Mouse (Mus musculus) cerebral cortex, adult 2 months (tissue): ENCODE results near the gene Colgalt2.

Source experiments
- WGBS: fragments of 180-500 bp; shearing (Covaris S2); methylation state at CpG from one replicate; pipeline ENCODE4 v1.1.7; 2018; 5-methylcytosine and 5-hydroxymethylcytosine counted together

Colgalt2 gene

DNA sequence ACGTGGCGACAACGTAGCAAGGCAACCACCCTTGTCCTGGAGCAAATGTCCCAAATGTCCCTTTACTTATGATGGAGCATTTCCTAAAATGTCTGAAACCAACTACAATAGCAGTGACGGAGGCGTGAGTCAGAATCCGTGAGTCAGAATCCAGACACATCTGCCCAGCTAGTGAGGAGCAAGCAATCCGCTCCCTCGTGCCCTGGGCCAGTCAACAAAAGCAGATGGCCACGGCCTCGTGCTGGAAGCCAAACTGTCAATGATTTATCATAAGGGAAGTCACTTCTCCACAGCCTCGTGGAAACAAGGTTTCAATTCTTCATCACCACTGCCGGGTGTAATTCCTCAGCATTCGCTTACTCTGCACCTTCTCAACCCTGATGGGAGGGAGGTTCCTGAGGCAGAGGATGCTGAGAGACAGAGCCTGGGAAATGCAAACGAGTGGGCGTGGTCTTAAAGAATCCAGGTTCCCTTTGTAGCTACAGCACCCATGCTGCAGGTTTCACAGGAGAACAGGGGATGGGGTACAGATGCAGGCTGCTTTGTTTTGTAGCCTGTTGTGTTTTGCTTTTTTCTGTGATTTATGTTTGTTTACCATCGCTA, 136.9 kb downstream of the Colgalt2 start:
- WGBS, result 54% methylated on average over 16 of the region's 16 CpGs

DNA sequence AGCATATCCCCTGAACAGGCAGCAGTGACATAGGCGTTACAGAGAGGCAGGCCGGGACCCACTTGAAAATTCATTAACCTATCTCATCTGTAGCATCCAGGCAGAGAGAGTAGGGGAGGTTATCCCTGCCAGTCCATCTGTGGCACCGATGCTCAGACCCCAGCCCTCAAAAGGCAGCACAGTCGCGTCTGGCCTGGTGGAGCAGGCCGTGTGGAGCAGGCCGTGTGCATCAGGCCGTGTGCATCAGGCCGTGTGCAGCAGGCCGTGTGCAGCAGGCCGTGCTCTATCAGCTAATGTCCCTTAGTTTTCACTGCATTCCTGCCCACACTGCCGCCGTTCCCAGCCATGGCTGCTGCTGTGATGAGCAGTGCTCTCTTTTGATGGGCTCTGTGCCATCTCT, 137.6 kb downstream of the Colgalt2 start:
- 89% methylated on average over 13 of the region's 13 CpGs for WGBS

DNA sequence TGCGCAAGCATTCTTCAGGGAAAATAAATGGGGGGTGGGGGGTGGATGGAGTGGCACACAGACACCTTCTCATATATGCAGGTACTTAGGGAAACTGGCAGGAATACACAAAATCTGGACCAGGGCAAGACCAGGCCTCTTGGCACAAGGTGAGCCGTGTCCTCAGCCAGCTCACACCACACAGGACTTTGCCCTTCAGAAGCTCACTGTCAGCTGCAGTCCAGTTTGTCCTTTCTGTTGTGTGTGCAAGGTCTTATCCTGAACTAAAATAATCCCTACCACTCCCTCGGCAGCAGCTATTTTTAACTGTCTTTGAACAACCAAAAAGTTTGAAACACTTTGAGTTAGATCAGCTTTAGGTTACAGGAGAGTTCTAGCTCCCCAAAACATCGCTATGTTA, 139.2 kb downstream of the Colgalt2 start:
- 82% methylated on average over 4 of the region's 4 CpGs for WGBS

DNA sequence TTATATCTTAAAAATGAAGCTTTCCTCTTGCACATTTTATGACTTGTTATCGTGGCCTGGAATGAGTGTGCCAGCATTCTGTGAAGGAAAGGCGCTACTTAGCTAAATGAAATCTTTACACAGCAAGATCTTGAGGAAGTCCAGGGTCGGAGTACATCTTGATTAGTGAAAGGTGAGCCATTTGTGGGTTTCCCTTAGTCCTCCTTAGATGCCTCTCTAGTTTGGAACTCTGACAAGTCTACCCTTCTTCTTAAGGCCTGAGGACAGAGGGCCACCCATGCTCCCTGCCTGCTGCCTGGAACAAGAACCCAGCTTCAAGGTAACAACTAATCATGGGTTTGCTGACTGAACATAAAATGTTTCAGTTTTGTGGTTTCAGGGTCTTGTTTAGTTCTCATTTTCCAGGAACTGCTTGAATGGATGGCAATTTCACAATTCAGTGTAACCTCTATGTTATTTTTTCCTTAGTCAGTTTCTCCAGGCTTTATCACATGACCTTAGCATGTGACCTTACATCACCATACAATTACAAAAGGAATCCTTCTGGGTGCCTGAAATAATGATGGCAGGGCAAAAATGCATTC, 140.8 kb downstream of the Colgalt2 start:
- 78% methylated on average over 3 of the region's 3 CpGs for WGBS

DNA sequence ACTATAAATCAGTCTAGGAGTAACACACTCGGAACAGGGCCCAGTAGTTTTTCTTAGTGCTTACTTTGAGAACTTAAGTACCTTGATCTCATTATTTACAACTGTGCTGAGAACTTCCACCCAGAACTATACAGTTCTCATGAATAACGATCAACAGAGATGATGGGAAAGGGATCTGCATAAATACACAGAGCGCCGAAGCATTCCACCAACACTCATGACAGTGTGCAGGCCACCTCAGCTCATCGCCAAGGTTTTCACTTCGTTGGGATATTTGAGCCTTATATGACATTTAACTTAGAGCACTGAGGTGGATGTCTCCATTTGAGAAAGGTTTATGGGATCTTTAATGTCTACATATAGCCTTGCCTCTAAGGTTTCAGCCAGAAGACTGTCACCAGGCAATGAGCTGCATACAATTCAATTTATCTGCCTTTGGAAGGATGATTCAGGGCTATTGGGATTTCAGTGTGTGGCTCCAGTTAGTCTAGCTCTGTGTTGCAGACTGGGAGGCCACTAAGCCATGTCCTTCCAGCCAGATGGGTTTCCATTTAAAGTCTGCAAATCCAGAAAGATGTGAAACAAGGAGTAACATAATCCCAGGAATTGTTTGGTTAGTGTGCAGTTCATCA, 143.2 kb downstream of the Colgalt2 start:
- 95% methylated on average over 6 of the region's 6 CpGs for WGBS

DNA sequence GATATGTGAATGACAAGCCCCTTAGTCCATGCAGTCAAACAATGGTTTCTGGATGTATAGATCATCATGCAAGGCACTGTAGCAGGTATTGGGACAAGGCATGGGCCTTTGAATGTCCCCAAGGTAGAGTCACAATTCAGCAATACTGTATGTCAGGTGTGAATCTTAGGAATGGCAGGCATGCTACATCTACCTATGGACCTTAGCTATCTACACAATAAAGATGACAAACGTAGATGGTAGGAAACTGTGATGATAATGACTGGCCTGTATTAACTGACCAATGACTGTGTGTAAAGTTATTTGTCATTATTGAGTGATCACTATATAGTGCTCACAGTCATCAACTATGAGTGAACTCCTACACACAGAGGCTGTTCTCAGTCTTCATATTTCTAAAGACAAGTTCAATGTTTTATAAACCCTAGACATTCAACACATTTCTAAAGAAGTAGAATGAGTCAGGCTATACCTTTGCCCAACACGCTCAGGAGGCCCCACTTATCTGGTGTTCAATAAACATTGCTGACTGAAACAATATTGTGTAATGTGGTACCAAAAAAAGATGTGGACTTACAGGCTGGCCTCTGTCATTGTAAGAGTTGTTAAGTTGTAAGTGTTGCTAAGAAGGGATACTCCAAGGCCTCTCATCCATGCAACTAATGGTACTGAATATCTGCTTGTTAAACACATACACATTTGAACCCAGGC, 144.0 kb downstream of the Colgalt2 start:
- WGBS, result 97% methylated on average over 2 of the region's 2 CpGs

DNA sequence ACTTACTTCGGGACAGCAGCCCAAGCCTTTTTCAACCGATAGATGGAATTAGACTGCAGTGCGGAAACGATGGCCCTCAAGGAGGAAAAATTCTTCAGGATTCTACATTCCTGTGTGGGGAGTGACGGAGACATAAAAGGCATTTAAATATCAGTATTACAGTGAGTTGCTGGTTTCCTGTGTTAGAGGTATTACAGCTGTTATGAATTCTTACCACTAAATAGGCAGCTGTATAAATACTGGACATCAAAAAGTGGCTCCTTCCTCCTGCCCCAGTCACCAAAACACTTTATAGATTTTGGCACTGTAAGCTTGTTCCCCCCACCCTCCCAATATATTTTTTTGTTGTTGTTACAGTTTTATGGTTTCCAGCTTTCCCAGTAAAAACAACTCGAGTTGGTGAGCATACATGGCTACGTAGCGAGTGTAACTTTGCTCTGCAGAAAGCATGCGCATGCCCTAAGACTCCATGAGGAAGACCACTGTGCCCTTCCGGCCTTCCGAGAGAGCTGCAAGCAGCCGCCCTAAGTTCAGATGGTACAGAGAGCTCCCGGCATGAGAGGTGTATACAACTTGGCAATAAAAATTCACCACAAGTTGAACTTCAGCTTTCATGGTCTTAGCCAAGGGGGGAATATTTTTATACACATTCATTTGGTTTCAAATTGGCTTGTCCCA, 149.6 kb downstream of the Colgalt2 start:
- 81% methylated on average over 13 of the region's 13 CpGs for WGBS

DNA sequence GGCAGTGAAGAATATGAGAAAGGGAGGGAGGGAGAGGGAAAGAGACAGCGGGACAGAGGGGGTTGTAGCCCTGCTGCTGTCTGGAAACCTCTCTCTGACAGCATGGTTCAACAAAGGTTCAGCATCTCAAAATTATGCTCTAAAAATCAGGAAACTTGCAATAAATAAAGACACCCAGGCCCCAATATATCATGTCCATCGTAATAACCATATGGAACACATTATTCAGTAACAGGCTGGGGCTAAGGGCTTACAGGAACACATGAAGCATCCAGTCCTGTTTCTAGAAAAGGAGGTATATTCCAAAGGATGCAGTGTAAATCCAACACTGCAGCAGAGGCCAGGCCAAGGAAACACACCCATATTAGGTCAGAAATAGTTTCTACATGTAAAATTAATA, 150.9 kb downstream of the Colgalt2 start:
- WGBS, result 85% methylated on average over 2 of the region's 2 CpGs

DNA sequence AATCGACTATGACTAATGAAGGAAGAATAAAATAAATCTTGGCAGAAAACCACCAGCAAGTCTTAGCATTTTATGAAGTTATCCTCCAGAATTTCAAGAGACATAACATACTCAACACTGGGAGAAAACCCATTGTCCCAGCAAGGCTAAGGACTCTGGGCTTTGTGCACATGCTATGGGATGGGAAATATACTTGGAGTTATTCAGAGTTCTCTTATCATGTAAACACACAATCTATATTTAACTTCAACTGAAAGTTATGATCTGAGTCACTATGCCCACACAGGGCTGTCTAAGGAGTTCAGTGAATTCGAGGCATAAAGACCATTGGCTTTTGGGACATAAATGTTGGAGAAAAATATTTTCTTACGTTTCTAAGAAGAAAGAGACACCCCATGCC, 151.3 kb downstream of the Colgalt2 start:
- WGBS, result 52% methylated on average over 3 of the region's 3 CpGs

DNA sequence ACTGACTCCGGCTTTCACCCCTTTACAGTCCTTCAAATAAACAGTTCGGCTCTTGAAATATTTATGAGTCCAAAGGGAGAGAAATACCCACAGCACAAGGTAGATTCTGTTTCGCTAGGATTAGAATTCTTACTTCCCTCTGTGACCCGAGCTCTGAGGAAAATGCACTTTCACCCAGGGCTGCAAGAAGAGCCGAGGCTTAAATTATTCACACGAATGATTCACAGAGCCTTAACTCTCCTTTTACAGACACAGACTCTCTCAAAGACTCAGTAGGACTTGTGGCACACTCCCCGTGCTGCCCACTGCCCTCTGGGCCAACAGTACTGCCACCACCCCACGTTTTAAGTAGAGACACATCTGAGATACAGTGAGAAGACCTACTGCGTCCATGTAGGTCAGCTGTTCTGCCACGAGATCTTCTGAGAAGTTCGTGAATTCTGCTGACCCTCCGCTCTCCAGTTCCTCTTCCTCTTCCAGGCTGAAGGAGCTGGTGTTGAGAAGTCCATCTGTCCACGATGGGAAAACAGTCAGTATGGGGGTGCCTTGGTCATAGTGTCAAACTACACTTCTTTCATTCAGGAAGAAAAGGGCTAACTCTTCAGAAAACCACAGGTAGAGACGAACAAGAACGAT, 154.4 kb downstream of the Colgalt2 start:
- 74% methylated on average over 15 of the region's 15 CpGs for WGBS

DNA sequence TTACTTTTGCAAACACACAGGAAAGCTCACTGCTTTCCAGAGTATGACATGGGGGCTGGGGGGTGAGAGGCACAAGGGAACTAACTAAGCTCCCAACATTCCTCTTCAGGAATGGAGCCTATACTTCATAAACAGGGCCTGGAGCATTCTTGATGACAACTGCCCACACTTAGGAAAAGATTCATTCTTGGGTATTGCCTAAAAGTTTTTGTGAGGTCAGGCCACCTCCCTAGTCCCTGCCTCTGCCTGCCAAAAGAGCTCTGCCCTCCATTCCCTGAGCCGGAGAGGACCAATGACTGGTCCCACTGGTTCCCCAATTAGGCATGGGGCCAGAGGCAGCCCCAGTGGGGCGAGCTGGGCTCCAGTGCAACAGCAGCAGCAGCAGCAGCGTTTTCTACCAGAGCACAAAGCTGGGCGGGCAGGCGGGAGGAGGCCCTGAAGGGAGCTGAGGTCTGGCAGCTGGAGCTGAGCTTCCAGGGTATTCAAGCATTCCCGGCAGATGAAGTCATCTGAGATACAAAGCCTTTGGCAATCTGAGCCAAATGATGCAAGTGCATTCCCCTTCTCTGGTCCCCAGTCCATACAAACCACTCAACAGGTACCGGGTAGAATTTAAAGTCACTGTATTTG, 156.4 kb downstream of the Colgalt2 start:
- 59% methylated on average over 7 of the region's 7 CpGs for WGBS

DNA sequence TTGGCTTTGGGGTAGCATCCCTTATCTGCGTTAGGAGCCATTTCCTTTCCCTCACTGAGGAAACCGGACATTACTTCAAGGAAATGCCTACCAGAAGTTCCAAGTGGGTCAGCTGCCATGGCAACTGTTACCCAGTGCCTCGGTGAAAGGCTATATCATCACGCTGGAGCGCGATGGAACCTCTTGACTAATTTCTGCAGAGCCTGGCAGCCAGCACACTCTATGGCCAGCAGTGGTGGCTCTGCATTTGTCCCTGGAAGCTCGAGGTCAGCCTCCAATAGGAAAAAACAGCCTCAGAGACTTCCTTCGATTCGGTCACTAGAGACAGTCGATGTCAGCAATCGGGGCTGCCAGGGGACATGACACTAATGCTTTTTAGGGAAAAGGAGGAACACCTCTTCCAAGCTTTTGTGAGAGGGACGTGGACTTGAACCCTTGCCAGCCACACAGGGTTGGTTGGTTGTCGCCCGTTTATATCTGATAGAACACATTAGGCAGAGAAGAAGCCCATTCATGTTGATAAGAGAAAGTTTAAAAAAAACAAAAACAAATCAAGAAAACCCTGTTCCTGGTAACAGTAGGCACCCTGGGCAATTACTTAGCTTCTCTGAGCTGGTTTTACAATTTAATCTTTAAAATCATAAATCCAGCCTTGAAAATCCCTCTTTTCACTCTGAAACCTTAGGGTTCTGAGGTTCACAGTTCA, 157.1 kb downstream of the Colgalt2 start:
- WGBS, result 44% methylated on average over 14 of the region's 14 CpGs
